Mouse (Mus musculus) left cerebral cortex, postnatal 4 days (tissue): Measurements from ENCODE around the gene Rnf7. TPM values are rescaled to one million over a fixed set of nuclear protein-coding genes. Genes with fewer than 3 reads are reported as not detected.

Source experiments
- total RNA-seq, 2 experiments: library from RNA; stranded (reverse); gene quantifications; 2 replicates each; pipeline ENCODE4 v1.2.3; 2021

Rnf7 gene
- total RNA-seq, 2 experiments from 2014 or later, result 51.5 to 53.2 TPM

Other genes starting within 250 kb of the Rnf7 start
- 10 to 100 TPM; 89.3 to 89.6 TPM for gene Atp1b3, start 114.2 kb downstream of the Rnf7 start, total RNA-seq
- gene Gm28729, start 46.6 kb upstream of the Rnf7 start, total RNA-seq, result under 1 TPM in 1 of 2 experiments, not detected in 1; 0.18 TPM
- 10 to 100 TPM; 28.8 to 30.4 TPM for gene Rasa2, start 152.9 kb upstream of the Rnf7 start, total RNA-seq